Mouse (Mus musculus) intestine, embryonic 16.5 days (tissue): ENCODE results near the gene Zfp335. TPM values are rescaled to one million over a fixed set of nuclear protein-coding genes. Genes with fewer than 3 reads are reported as not detected.
A peak's percentile ranks its signal among the peaks of the same experiment; 100 is the strongest.

Source experiments
- ATAC-seq: fragments of 200-750 bp; cut with Nextera tagmentation; 2 replicates; pipeline ENCODE4 v1.8.0; 2017; ENCODE audit warnings: moderate TSS enrichment, moderate library complexity
- H3K27ac ChIP-seq: fragments of 300-500 bp; sonication (generic); 2 replicates; pipeline ENCODE4 v1.5.1; 2014; ENCODE audit warnings: mild to moderate bottlenecking, low read length
- H3K27me3 ChIP-seq: fragments of 300-500 bp; sonication (generic); replicated peaks from 2 replicates; pipeline ENCODE4 v1.6.1; 2014; ENCODE audit warnings: low read length, control low read depth, mixed read lengths; ENCODE audit not compliant: control insufficient read depth, insufficient read depth
- H3K36me3 ChIP-seq: fragments of 300-500 bp; sonication (generic); 2 replicates; pipeline ENCODE4 v1.6.1; 2014; ENCODE audit warnings: low read length, control low read depth; ENCODE audit not compliant: control insufficient read depth, insufficient read depth
- H3K4me1 ChIP-seq: fragments of 300-500 bp; sonication (generic); 2 replicates; pipeline ENCODE4 v1.6.1; 2014; ENCODE audit warnings: low read length, control low read depth, mixed read lengths; ENCODE audit not compliant: control insufficient read depth, insufficient read depth
- H3K4me2 ChIP-seq: fragments of 300-500 bp; sonication (generic); 2 replicates; pipeline ENCODE4 v1.6.1; 2014; ENCODE audit warnings: low read depth, low read length, control low read depth
- H3K4me3 ChIP-seq: fragments of 300-500 bp; sonication (generic); 2 replicates; pipeline ENCODE4 v1.5.1; 2014; ENCODE audit warnings: mild to moderate bottlenecking, low read length
- H3K9ac ChIP-seq: fragments of 300-500 bp; sonication (generic); 2 replicates; pipeline ENCODE4 v1.6.1; 2014; ENCODE audit warnings: low read depth, low read length
- H3K9me3 ChIP-seq: fragments of 300-500 bp; sonication (generic); 2 replicates; pipeline ENCODE4 v1.6.1; 2016; ENCODE audit warnings: low read length, control low read depth; ENCODE audit not compliant: control insufficient read depth
- WGBS: fragments of 180-500 bp; shearing (Covaris S2); extraction: QIAGEN DNeasy Blood & Tissue Kit; methylation state at CpG from one replicate; pipeline ENCODE4 v1.1.7; 2014; 5-methylcytosine and 5-hydroxymethylcytosine counted together
- polyA plus RNA-seq: library from polyadenylated mRNA; unstranded; fragments of >200 nt; fragmentation: Nextera tagmentation; extraction: Ambion mirVana; gene quantifications from 2 replicates; pipeline ENCODE4 v1.2.1, GENCODE M21; 2015

The Zfp335 gene
- polyA plus RNA-seq, 1 experiment from 2014 or later, result 9.6 TPM

DNA sequence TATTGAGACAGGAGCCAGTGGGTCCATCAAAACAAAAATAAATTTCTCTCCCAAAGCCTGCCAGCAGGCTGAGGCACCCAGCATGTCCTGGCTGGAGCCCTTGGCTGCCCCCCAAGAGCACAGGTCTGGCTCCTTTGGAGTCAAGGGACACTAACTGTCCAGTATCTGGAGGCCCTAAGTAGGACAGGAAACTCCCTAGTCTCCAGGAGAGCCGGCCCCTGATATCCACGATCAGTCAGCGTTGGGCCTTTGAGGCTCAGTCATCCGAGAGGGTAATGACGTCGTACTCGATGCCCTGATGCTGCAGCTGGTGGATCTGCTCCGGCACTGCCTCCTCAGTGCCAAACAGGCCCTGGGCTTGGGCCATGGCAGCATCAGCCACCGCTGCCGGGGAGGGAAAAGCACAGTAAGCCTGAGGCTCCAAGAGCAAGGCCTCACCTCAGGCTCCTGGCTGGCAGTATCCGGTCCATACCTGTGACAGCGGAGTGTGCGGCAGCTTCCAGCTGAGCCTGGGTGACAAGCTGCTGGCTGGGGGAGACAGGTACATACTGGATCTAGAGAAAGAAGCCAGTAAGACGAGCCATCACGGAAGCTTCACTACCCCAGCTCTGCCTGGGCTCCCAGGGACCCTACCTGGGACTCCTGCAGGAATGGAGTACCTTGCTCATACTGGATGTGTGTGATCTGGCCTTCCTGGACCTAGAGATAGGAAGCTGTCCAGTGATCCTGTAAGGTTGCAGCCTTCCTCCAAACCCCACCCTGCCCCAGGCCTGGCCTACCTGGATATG lies 19.5 kb downstream of the Zfp335 start:
- peaks cover 20% of the 10 kb centered on the region for H3K4me1 ChIP-seq
- H3K4me2 ChIP-seq, result no peak overlapping the region
- no peaks in the 10 kb centered on the region for H3K9me3 ChIP-seq
- WGBS, result 89% methylated on average over 15 of the region's 15 CpGs
- H3K4me3 ChIP-seq, result no peak overlapping the region
- no peaks in the 10 kb centered on the region for H3K27me3 ChIP-seq
- ATAC-seq, result no peak
- no peak overlapping the region for H3K27ac ChIP-seq
- peaks cover 60% of the 10 kb centered on the region for H3K36me3 ChIP-seq
- no peak overlapping the region for H3K9ac ChIP-seq

DNA sequence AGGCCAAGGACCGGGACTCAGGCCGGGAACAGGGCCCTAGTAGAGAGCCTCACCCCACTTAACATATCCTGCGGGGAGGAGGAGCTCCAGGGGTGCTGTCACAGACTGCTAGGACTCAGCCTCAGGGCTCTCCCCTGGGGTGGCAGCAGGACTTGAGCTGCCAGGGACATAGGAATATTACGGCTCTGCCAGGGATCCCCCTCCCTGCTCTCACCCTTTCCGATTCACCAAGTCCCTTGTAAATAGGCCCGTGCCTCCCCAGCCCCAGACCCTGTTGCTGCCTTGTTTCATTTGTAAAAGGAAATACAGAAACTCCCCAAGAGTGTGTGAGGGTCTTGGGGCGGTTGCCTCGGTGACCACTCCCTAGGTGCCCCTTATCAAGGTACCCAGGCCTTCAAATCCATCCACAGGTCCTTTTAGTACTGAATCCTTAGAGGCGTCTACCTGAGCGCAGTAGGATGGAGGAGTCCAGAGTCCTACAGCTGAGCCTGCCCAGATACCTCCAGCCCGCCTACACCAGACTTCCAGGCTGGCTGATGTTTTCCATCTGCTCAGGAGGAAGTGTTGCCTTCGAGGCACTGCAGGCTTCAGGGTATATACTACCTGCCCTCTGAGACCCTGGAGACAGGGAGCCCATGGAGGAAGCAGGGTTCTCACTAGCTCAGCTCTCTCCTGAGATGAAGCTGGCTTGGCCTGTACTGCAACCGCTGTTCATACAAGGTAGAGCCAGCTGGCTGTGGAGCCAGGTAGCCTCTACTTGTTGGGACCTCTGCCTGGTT lies 20.3 kb downstream of the Zfp335 start:
- Histone ChIP-seq H3K4me1 (peaks cover 20% of the 10 kb centered on the region), H3K9ac (no peak overlapping the region), H3K36me3 (peaks cover 65% of the 10 kb centered on the region), H3K27ac (peak overlapping the region; percentile 47; the same call in 1 of the 2 replicates), H3K27me3 (no peaks in the 10 kb centered on the region), H3K4me3 (no peak overlapping the region), H3K9me3 (no peaks in the 10 kb centered on the region), H3K4me2 (no peak overlapping the region)
- 76% methylated on average over 13 of the region's 13 CpGs for WGBS
- ATAC-seq, result peak; percentile 16; the same call in 1 of the 2 replicates

DNA sequence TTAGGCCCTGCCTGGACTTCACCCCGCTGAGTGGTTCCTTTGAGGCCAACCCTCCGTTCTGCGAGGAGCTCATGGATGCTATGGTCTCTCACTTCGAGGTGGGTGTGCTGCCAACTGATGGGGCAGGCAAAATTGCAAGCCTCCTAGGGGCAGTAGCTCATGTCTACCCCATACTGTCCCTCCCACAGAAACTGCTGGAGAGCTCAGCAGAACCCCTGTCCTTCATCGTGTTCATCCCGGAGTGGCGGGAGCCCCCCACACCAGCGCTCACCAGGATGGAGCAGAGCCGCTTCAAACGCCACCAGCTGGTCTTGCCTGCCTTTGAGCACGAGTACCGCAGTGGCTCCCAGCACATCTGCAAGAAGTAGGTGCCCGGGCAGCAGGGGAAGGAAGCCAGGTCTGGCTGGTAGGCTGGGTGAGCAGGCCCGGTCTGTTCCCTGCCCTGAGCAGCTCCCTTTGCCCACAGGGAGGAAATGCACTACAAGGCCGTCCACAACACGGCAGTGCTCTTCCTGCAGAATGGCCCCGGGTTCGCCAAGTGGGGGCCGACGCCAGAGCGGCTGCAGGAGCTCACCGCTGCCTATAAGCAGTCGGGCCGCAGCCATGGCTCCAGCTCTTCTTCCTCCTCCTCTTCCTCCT lies 21.0 kb downstream of the Zfp335 start:
- no peak overlapping the region for H3K4me3 ChIP-seq
- no peak overlapping the region for H3K9ac ChIP-seq
- peaks cover 24% of the 10 kb centered on the region for H3K4me1 ChIP-seq
- no peak overlapping the region for H3K4me2 ChIP-seq
- no peaks in the 10 kb centered on the region for H3K27me3 ChIP-seq
- ATAC-seq, result peak; percentile 3; the same call in 1 of the 2 replicates
- 87% methylated on average over 24 of the region's 24 CpGs for WGBS
- H3K36me3 ChIP-seq, result peaks cover 65% of the 10 kb centered on the region
- H3K9me3 ChIP-seq, result no peaks in the 10 kb centered on the region
- peak overlapping the region; percentile 47 for H3K27ac ChIP-seq

DNA sequence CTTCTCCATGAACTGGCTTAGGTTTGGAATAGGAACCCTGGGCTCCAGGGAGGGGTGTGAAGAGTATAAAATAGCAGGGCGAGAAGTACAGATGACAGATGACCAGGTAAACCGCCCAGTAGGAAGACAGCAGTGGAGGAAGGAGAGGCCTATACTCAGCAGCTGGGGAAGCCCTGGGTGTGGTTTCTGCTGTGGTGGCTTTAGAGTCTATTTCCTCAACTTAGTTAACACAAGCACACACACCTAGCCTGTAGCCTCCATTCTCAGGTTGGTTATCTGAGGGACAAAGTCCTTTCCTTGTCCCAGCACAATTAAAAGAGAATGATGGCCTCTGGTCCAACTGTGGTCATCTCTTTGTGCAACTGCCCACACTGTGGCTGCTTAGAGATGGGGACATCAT lies 21.6 kb downstream of the Zfp335 start:
- WGBS, result 55% methylated on average over 2 of the region's 2 CpGs
- Histone ChIP-seq H3K4me2 (no peak overlapping the region), H3K9ac (0 out of 2 replicates have a peak overlapping the region, but pooled peaks have one; percentile 7), H3K27me3 (no peaks in the 10 kb centered on the region), H3K36me3 (peaks cover 64% of the 10 kb centered on the region), H3K4me3 (no peak overlapping the region), H3K9me3 (no peaks in the 10 kb centered on the region), H3K4me1 (peaks cover 24% of the 10 kb centered on the region), H3K27ac (peak overlapping the region; percentile 86)
- peak; percentile 86 for ATAC-seq

DNA sequence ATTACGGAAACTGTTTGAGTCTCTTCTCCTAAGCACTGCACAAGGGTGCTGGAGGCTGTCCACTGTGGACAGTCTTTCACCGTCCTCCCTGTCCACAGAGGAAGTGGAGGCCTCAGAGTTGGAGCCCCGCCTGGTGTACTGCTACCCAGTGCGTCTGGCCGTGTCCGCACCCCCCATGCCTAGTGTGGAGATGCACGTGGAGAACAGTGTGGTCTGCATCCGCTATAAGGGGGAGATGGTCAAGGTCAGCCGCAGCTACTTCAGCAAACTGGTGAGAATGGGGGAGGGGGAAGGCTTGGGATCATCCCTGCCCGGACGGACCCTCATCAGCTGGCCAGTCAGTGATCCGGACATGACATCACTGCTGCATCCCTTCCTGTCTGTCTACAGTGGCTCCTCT lies 22.6 kb downstream of the Zfp335 start:
- peaks cover 63% of the 10 kb centered on the region for H3K36me3 ChIP-seq
- H3K9ac ChIP-seq, result peak overlapping the region; percentile 23; the same call in 1 of the 2 replicates
- no peak for ATAC-seq
- no peaks in the 10 kb centered on the region for H3K9me3 ChIP-seq
- no peak overlapping the region for H3K4me3 ChIP-seq
- WGBS, result 83% methylated on average over 12 of the region's 12 CpGs
- no peak overlapping the region for H3K4me2 ChIP-seq
- peaks cover 24% of the 10 kb centered on the region for H3K4me1 ChIP-seq
- H3K27me3 ChIP-seq, result no peaks in the 10 kb centered on the region
- 0 out of 2 replicates have a peak overlapping the region, but pooled peaks have one; percentile 86 for H3K27ac ChIP-seq

DNA sequence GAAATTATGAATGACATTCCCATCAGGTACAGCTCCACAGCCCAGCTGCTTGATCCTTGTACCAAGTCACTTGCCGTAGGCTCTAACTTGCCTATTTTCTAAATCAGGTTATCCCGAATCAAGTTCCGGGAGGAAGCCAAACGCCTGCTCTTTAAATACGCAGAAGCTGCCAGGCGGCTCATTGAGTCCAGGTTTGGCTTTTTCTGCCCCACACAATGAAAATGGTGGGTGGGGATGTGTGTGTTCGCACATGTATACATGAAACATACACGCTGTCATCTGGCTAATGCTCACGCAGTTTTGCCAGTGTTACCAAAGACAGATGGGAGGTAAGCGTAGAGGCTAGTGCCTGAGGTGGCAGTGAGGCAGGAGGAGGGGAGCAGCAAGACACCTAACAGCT lies 24.9 kb downstream of the Zfp335 start:
- no peaks in the 10 kb centered on the region for H3K9me3 ChIP-seq
- no peak overlapping the region for H3K9ac ChIP-seq
- H3K27me3 ChIP-seq, result no peaks in the 10 kb centered on the region
- H3K4me2 ChIP-seq, result no peak overlapping the region
- H3K4me3 ChIP-seq, result no peak overlapping the region
- H3K27ac ChIP-seq, result no peak overlapping the region
- 93% methylated on average over 10 of the region's 10 CpGs for WGBS
- H3K4me1 ChIP-seq, result peaks cover 24% of the 10 kb centered on the region
- no peak for ATAC-seq
- peaks cover 50% of the 10 kb centered on the region for H3K36me3 ChIP-seq

DNA sequence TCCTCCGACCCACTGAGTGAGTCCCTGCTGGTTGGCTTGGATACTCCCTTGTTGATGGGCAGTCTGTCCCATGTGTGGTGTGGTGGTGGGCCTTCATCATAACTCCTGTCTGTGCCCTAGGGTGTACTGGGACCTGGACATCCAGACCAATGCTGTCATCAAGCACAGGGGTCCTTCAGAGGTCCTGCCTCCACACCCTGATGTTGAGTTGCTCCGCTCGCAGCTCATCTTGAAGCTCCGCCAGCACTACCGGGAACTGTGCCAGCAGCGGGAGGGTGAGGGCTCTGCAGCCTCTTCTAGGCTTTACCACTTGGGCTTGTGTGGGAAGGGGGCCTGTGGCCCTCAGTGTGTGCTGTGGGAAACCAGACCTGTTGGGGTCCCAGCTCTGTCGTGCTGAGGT lies 25.8 kb downstream of the Zfp335 start:
- Histone ChIP-seq H3K27me3 (no peaks in the 10 kb centered on the region), H3K36me3 (peaks cover 42% of the 10 kb centered on the region), H3K4me3 (no peak overlapping the region), H3K9me3 (no peaks in the 10 kb centered on the region), H3K4me2 (no peak overlapping the region), H3K9ac (no peak overlapping the region), H3K4me1 (peaks cover 26% of the 10 kb centered on the region), H3K27ac (peak overlapping the region; percentile 18)
- ATAC-seq, result no peak
- WGBS, result 59% methylated on average over 7 of the region's 7 CpGs

DNA sequence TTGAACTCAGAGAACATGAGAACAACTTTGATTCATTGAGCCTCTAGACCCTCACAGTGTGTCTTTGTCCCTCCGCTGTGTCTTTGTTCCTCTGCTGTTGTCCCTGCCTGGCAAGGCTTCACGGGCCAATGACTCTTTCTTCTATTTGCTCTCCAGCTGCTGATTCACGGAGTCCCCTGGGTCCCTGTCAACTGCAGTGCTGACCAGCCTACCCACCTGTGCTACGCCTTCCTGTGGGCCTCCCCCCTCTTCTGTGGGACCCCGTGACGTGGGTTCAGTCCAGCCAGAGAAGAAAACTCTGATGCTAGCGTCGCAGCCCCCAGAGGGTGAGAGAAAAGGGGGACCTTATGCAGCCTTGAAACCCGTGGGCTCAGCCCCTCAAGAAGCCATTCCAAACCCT lies 28.9 kb downstream of the Zfp335 start:
- H3K36me3 ChIP-seq, result peaks cover 25% of the 10 kb centered on the region
- no peaks in the 10 kb centered on the region for H3K27me3 ChIP-seq
- H3K9me3 ChIP-seq, result no peaks in the 10 kb centered on the region
- 74% methylated on average over 9 of the region's 9 CpGs for WGBS
- H3K4me2 ChIP-seq, result no peak overlapping the region
- H3K9ac ChIP-seq, result no peak overlapping the region
- no peak for ATAC-seq
- no peak overlapping the region for H3K4me3 ChIP-seq
- peaks cover 15% of the 10 kb centered on the region for H3K4me1 ChIP-seq
- no peak overlapping the region for H3K27ac ChIP-seq
